Mouse (Mus musculus) monocyte, adult 2 months (primary cell): Measurements from ENCODE around the gene C330021F23Rik.
"Not testable (repeated sequence)": the region's sequence is repeated elsewhere in the genome, so short reads cannot be mapped to it uniquely, and the experiment has no call there.

Experiments
- DNase-seq, 2 experiments: peaks; one replicate each; pipeline ENCODE4 v3.0.0; 2022; ENCODE audit warnings: low spot score in 2 of 2, low read depth in 1 of 2

The C330021F23Rik gene

DNA sequence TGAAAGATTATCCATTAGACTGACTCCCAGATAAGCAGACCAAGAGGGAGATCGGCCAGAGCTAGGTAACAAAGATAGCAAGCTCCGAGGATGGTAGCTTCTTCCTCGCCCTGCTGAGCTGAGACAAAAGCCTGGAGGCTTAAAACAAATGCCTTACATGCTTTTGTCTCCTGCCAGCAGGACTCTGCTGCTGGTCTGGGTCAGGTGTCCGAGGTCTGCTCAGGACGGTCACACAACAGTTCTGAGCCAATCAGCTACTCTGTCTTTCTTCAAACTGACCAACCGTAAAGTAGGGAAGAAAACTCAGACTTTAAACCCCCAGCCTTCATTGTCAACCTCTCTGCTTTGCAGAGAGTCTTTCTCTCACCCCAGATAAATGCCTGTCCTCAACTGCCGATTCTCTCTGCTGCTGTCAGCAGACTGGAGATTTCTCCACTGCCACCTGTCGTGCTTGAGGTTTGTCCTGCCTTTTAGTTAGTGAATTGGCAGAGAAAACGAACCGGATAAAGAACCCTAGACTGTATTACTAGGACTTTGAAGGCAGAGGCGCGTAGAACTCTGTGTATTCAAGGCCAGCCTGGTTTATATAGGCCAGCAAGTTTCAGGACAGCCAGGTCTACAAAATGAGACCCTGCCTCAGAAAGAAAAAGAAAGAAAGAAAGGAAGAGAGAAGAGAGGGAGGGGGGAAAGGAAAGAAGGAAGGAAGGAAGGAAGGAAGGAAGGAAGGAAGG, at the start of gene C330021F23Rik:
Gene C330021F23Rik, plus strand, starts transcription at position 350 of the 731 bp plus-strand sequence.
- no peak for DNase-seq

DNA sequence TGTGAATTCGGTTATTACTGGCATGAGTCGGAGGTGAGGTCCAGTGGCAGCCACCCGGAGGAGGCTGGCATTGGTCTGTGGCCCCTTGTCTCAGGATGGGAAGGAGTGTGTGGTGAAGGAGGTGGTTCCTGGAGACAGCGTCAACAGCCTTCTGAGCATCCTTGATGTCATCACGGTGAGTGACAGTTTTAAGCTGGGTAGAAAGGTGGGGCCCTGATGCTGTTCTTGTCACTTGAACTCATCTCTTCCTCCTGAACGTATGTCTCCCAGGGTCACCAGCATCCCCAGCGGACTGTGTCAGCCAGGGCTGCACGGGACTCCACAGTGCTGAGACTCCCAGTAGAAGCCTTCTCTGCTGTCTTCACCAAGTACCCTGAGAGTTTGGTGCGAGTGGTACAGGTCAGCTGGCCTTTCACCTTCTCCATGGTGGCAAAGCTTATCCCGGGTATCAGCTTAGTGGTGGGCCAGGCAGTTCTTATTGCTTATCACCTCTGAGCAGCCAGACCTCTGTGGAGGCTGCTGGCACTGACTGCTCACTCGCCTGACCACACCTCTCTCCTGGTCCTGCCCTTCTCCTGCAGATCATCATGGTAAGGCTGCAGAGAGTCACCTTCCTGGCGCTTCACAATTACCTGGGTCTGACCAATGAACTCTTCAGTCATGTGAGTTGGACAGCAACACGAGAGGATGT, 45.6 kb upstream of the C330021F23Rik start:
- no peak for DNase-seq

DNA sequence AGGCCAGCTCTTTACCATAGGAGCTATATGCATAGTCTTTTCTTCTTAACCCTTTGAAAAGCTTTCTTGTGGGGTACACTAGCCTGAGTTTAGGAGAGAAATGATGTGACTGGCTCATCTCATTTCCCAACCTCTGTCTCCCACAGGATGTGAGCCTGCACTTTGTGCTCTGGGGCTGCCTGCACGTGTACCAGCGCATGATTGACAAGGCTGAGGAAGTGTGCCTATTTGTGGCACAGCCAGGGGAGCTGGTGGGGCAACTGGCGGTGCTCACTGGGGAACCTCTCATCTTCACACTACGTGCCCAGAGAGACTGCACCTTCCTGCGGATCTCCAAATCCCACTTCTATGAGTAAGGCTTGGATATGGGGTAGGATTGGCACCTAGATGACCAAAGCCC, 37.0 kb upstream of the C330021F23Rik start:
- no peak for DNase-seq

DNA sequence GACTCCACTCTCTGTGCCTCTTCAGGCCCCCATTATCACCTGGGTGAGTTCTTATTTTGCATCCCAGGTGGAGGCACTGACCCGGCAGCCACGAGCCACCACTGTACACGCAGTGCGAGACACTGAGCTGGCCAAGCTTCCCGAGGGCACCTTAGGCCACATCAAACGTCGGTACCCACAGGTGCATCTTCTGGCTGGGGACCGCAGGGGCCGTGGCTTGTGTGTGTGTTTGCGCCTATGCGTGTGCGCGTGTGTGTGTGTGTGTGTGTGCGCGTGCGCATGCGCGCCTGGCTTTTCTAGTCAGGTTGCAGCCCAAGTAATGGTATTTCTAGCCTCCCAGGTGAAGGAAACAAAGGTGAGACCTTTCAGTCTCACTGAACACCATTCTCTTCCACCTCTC, 35.9 kb upstream of the C330021F23Rik start:
- no peak for DNase-seq

DNA sequence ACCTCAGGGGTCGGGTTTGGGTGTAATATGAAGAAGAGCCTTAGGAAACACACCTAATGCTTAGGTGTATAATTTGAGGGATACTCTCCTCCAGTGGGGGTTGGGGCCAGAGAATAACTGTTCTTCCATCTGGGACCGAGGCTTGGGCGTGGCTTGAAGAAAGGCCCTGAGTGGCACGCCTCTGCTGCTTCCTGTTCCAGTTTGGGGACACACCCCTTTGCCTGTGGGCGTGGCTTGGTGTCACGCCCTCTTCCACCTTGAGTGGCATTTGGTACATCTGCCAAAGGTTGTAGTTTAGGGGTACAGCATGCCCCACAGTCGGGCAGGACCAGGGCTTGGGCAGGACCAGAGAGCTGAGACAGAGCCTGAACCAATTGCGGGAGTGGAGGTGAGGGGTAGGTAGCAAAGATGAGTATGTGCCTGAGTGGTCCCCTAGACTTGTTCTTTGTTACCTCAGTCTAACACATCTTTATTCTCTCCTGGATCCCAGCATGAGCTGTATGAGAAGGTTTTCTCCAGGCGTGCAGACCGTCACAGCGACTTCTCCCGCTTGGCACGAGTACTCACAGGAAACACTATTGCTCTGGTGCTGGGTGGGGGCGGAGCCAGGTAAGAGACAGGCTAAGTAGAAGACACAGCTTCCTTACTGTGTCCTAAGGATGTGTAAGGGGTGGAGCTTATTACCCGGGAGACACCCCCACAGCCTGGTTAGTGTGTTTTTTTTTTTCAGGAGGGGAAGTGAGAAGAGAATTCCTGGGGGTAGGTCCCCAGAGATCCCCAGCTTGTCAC, 31.5 kb upstream of the C330021F23Rik start:
- no peak for DNase-seq

DNA sequence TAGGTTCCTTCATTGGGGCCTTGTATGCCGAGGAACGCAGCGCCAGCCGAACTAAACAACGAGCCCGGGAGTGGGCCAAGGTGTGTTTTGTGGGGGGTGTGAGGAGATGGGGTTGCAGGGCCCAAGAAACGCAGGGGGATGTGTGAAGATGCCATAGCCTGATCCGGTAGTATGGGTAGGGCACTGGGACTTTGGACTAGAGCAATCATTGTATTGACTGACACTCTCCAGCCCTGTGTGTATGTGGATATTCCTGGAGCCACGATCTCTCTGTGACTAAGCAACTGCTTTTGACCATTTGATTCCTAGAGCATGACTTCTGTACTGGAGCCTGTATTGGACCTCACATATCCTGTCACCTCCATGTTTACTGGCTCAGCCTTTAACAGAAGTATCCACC, 30.9 kb upstream of the C330021F23Rik start:
- no peak for DNase-seq

DNA sequence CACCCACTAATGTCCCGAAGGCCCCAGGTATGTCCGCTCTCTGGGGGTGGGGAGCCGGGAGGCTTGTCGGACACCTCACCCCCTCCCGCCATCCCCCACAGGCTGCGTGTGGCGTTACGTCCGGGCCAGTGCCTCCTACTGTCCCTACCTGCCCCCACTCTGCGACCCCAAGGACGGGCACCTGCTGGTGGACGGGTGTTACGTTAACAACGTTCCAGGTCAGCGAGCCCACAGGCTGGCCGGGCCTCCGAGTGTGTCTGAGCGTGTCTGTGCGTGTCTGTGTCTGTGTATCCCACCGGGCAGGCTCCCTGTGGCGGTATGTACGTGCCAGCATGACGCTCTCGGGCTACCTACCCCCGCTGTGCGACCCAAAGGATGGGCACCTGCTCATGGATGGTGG, 30.1 kb upstream of the C330021F23Rik start:
- DNase-seq, result no peak

DNA sequence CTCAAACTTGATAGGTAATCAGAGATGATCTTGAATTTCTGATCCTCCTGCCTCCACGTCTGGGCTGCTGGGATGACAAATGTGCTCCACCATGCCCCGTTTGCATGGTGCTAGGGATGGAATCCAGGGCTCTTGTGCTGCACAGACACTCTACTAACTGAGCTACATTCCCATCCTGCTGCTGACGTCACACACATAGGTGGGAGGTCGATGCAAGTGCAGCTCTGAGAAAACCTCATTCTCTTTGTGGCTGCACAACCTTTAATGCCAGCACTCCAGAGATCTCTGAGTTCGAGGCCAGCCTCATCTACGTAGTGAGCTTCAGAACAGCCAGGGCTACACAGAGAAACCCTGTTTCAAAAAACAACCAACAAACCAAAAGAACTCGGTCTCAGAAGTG, 28.6 kb upstream of the C330021F23Rik start:
- no peak for DNase-seq

DNA sequence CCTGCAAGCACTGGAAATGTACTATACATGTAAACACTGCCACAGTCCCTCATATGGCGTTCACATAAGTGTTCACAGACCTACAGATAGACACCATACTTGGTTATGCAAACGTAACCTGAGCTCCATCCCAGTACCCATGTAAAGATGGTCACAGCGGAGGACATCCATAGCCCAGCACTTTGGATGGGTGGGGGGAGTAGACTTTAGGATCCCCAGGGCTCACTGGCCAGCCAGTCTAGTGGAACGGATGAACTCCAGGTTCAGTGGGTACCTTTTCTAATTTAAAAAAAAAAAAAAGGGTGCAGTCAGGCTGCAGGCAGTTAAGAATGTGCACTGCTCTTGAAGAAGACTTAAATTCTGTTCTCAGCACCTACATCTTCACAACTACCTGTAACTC, 27.7 kb upstream of the C330021F23Rik start:
- DNase-seq, result no peak

DNA sequence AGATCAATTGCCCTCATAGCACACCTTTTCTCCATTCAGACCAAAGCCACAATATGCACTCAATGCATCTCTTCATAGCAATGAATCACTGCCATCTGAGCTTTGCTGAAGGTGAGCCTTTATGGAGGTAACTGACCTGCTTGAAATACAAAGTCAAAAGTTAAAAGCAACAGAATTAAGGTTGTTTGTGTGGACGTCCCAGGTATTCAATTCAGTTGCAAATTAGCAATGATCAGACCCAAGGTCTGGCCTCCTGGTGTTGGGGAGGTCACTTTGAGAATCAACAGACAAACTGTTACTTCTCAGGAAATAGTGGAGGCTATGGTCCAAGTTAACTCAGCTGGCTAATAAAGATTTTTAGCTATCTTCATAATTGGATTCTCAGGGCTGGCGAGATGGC, 21.3 kb upstream of the C330021F23Rik start:
- DNase-seq, result no peak

DNA sequence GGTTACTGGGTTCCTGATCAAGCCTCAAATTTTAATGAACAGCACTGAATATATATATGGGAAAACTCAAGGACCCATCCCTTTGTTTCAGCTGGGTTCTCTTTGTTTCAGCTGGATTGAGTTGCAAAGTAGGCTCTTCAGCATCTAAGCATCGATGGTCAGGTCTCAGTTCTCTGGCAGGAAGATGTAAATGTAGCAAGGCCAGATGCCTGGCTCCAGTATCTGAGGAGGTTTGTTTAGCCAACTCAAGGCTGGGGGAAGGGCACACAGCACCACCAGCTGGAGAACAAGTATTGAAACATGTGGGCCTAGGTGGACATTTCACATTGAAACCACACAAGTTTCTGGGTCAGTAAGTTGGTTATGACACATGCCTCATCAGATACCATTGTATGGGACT, 15.6 kb upstream of the C330021F23Rik start:
- DNase-seq, result no peak

DNA sequence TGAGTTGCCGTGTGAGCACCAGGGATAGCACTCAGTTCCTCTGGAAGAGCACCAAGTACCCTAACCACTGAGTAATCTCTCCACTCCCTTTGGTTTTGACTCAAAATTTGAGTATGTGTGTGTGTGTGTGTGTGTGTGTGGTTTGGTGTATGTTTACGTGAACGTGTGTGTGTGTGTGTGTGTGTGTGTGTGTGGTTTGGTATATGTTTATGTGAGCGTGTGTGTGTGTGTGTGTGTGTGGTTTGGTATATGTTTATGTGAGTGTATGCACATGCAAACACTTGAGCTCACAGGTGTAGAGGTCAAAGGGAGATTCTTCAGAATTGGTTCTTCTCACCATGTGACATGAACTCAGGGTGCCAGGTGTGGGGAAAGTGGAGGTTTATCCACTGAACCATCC, 11.7 kb upstream of the C330021F23Rik start:
- DNase-seq, result no peak

DNA sequence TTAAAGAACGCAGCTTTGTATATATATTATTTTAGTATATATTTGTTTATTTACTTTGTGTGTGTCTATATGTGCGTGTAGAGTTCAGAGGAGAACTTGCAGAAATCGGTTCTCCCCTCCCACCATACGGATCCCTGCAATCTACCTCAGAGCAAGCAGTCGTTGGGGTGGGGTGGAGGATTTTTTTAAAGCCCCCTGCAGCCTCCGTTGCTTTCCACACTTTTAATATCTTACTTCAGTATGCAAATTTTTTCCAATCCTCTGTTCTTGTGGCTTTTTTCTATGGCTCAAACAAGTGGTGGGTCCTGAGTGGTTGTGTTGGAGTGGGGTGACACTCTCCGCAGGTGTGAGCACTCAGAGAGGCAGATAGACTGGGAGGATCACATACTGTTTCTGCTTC, 588 bp downstream of the C330021F23Rik start:
- no peak for DNase-seq

DNA sequence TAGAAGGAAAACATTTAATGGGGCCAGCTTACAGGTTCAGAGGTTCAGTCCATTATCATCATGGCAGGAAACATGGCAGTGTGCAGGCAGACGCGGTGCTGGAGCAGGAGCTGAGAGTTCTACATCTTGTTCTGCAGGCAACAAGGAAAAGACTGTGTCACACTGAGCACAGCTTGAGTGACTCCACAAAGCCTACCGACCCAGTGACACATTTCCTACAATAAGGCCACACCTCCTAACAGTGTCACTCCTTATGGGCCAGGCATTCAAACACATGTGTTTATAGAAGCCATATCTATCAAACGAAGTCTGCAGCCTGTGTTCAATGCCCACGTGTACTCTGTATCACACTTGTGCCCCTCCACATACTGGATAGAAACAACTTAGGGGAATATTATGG, 2.0 kb downstream of the C330021F23Rik start:
- DNase-seq, result no peak

DNA sequence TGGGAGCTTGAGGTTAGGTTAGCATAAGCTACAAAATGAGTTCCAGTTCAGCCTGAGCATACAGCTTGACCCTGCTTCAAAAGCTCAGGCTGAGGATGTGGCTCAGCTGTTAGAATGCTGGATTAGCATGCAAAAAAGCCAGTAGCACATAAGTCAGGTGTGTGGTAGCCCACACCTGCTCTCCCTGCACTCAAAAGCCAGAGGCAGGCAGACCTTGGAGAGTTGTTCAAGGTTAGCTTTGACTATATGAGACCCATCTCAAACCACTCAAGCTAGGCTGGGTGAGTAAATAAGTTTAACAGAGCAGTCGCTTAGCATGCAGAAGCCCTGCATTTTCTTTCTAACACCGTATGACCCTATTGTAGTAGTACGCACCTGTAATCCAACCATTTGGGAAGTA, 6.8 kb downstream of the C330021F23Rik start:
- no peak for DNase-seq

DNA sequence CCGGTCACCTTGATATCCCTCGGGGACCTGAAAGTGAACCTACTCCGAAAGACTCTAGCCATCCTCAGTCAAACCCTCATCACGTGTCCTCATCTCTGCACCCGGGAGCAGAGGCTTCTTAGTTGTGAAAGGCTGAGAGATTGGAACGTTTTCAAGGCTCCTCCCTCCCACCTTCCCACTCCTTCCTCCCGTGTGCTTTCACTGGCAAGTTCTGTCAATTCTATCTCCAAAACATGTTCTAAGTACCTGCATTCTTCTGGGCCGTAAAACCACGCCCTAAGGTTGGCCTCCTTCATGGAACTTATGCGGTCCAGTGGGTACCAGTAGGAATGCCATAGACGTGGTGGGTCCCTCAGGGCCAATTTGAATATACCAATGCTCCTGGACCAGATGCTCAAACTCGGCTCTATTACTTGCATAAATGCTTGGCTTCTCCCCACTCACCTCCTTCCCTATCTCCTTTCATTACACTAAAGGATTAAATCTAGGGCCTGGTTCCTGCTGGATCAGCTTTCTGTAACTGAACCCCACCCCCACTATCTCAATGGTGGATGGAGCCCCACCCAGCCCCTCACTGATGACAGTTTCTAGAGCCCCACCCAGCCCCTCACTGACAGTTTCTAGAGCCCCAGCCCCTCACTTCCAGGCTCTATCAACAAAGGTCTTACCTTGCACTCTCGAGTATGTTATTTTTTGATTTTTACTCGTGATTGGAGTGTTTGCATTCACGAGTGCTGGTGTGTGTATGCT, 8.6 kb downstream of the C330021F23Rik start:
- DNase-seq, result no peak

DNA sequence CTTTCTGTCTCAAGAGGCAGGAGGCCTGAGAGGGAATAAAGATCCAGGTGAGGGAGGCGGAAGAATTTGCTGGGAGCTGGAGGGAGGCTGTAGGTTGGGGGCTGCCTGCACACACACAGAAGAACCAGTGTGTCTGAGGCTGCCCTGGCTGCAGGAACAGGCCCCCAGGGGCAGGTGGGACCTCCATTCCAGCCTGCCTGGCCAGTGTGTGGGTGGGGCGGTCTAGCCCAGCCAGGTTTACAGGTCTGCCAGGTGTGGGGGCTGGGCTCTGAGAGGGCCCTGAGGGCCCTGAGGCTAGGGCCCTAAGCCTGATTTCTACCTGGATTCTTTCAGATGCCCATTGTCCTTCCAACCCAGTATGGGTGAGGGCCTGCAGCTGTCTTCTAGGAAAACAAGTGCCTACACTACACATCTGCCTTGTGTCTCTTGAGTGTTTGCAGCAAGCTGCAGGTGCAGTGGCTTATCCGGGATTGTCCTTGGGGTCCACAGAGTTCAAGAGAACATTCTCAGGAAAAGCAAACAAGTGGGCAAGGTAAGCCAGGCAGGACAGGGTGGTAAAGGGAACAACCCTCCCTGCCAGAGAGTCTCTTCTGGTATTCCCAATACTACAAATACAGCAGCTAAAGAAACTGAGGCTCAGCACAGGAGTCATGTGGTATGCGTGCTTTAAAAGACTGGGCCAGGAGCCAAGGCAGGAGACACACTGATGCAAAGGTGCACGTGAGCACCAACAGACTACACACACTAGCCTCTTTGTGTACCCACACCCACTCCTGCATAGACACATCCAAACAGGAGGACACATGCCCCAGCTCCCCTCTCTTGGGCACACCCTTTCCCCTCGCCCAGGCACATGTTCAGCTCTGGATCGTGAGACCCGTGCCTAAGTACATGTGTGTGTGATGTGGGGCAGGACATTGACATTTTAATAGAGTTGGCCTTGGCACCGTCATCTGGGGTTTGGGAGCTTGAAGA, 11.9 kb downstream of the C330021F23Rik start:
- DNase-seq, result no peak

DNA sequence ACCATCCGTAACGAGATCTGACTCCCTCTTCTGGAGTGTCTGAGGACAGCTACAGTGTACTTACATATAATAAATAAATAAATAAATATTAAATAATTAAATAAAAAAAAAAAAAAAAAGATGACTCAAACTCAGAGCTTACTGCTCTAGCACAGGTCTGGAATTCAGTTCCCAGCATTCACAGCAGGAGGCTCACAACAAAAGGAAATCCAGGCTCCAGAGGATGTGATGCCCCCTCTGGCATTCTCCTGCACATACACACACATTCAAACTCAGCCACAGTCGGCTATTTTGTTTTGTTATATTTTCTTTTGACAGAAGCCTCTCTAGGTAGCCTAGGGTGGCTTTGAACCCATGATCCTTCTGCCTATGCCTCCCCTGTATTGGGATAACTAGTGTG, 14.2 kb downstream of the C330021F23Rik start:
- not testable (repeated sequence) for DNase-seq

DNA sequence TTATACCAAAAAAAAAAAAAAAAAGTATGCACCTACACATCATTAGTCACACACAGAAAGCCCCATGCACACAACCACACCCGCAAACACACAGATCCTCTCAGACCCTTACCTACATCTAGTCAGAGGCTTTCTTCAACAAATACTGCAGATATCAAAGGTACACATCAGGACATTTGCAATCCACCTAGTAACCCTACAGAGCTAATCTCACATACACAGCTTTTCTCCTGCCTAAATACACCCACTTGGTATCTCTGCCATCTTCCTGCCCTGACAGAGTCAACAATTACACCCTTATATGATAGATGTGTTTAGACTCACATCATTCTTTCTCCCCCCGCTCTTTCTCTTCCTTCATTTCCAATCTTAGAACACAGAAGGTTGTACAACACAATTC, 18.7 kb downstream of the C330021F23Rik start:
- DNase-seq, result no peak

DNA sequence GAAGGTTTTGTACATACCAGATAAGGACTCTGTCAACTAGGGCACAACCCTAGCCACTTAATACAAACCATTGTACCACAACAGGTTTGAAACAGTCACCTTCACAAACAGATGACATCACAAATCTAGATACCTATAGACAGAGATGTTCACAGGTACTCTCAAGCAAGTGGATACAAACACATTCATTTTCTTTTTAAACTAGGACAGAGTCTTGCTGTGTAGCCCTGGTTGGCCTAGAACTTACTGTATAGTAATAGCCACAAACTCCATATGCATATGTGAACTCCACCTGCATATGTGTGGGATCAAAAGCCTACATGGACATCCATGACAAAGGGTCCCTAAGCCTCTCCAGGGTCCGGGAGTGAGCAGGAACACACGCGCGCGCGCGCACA, 19.2 kb downstream of the C330021F23Rik start, which contains the start of gene Camsap3:
Gene Camsap3, plus strand, starts transcription at position 301 of the 398 bp plus-strand sequence.
- no peak for DNase-seq
